Mouse (Mus musculus) kidney, adult 11 months (tissue): Measurements from ENCODE around the gene Tmem37.
A peak's percentile ranks its signal among the peaks of the same experiment; 100 is the strongest.

Source experiments
- DNase-seq: peaks from one replicate; pipeline ENCODE4 v3.0.0; 2022

The Tmem37 gene

GRCm38 (mm10) chr1:120090880-120091570 is 17.2 kb upstream of the Tmem37 start:
- DNase-seq, result no peak

GRCm38 (mm10) chr1:120089180-120089579 is 15.3 kb upstream of the Tmem37 start:
- no peak for DNase-seq

GRCm38 (mm10) chr1:120086644-120087043 is 12.8 kb upstream of the Tmem37 start:
- no peak for DNase-seq

- DNase-seq, result no peak
Observed at GRCm38 (mm10) chr1:120085696-120086095, 11.8 kb upstream of the Tmem37 start.

GRCm38 (mm10) chr1:120083921-120084517 is 10.1 kb upstream of the Tmem37 start:
- no peak for DNase-seq

- peak; percentile 36 for DNase-seq
Observed at GRCm38 (mm10) chr1:120082957-120083585, 9.2 kb upstream of the Tmem37 start.

- DNase-seq, result no peak
Observed at GRCm38 (mm10) chr1:120080632-120081031, 6.8 kb upstream of the Tmem37 start.

- DNase-seq, result no peak
Observed at GRCm38 (mm10) chr1:120077746-120078410, 4.0 kb upstream of the Tmem37 start.

GRCm38 (mm10) chr1:120075507-120075906 is 1.6 kb upstream of the Tmem37 start:
- no peak for DNase-seq

- DNase-seq, result peak; percentile 70
Observed at GRCm38 (mm10) chr1:120074931-120075330, 1.1 kb upstream of the Tmem37 start.

GRCm38 (mm10) chr1:120074307-120074702 is 431 bp upstream of the Tmem37 start:
- DNase-seq, result no peak

GRCm38 (mm10) chr1:120072900-120073299 is 974 bp downstream of the Tmem37 start:
- DNase-seq, result peak; percentile 94

- no peak for DNase-seq
Observed at GRCm38 (mm10) chr1:120071133-120071532, 2.7 kb downstream of the Tmem37 start.

- peak; percentile 53 for DNase-seq
Observed at GRCm38 (mm10) chr1:120070168-120070567, 3.7 kb downstream of the Tmem37 start.

- DNase-seq, result no peak
Observed at GRCm38 (mm10) chr1:120069120-120069519, 4.8 kb downstream of the Tmem37 start.

GRCm38 (mm10) chr1:120066625-120067024 is 7.2 kb downstream of the Tmem37 start:
- DNase-seq, result no peak

- DNase-seq, result no peak
Observed at GRCm38 (mm10) chr1:120066159-120066558, 7.7 kb downstream of the Tmem37 start.

GRCm38 (mm10) chr1:120064036-120064682 is 9.7 kb downstream of the Tmem37 start:
- DNase-seq, result no peak

GRCm38 (mm10) chr1:120062231-120062630 is 11.6 kb downstream of the Tmem37 start:
- no peak for DNase-seq

- DNase-seq, result no peak
Observed at GRCm38 (mm10) chr1:120060687-120061086, 13.2 kb downstream of the Tmem37 start.

GRCm38 (mm10) chr1:120057674-120058430 is 16.0 kb downstream of the Tmem37 start:
- DNase-seq, result no peak

GRCm38 (mm10) chr1:120057044-120057443 is 16.8 kb downstream of the Tmem37 start:
- DNase-seq, result peak; percentile 73
